Mouse (Mus musculus) megakaryocyte progenitor cell, adult 5-6 weeks (primary cell): Measurements from ENCODE around the gene Sertad2. TPM values are rescaled to one million over a fixed set of nuclear protein-coding genes. Genes with fewer than 3 reads are reported as not detected.
A peak's percentile ranks its signal among the peaks of the same experiment; 100 is the strongest.

ENCODE experiments used
- ATAC-seq: replicated peaks from 2 replicates; pipeline ENCODE4 v1.8.0; 2016; ENCODE audit warnings: mild to moderate bottlenecking, moderate TSS enrichment, inconsistent platforms; ENCODE audit not compliant: poor library complexity
- total RNA-seq, 2 experiments: library from RNA; stranded (forward) in 1 of 2; stranded (reverse) in 1 of 2; fragments of 157-497, 149-512 nt in 1 of 2; fragments of 200-1000 nt in 1 of 2; gene quantifications; 2 replicates each; pipeline versions ENCODE4 v1.2.3 to v1.2.4; 2015 to 2017

The Sertad2 gene
- total RNA-seq, 2 experiments from 2014 or later = 8.8 to 9.4 TPM

- peak; percentile 72 for ATAC-seq
Observed at GRCm38 (mm10) chr11:20592010-20592409, 49.0 kb downstream of the Sertad2 start.

- ATAC-seq = no peak
Observed at GRCm38 (mm10) chr11:20594229-20595201, 51.5 kb downstream of the Sertad2 start.

GRCm38 (mm10) chr11:20603066-20603812 is 60.2 kb downstream of the Sertad2 start:
- no peak for ATAC-seq

GRCm38 (mm10) chr11:20604119-20604518 is 61.1 kb downstream of the Sertad2 start:
- ATAC-seq = no peak

- ATAC-seq = no peak
Observed at GRCm38 (mm10) chr11:20605613-20606012, 62.6 kb downstream of the Sertad2 start.

- ATAC-seq = no peak
Observed at GRCm38 (mm10) chr11:20608442-20608841, 65.4 kb downstream of the Sertad2 start.

- ATAC-seq = no peak
Observed at GRCm38 (mm10) chr11:20613223-20613622, 70.2 kb downstream of the Sertad2 start.

GRCm38 (mm10) chr11:20616103-20616502 is 73.0 kb downstream of the Sertad2 start:
- no peak for ATAC-seq

GRCm38 (mm10) chr11:20627146-20627545 is 84.1 kb downstream of the Sertad2 start:
- no peak for ATAC-seq

- ATAC-seq = no peak
Observed at GRCm38 (mm10) chr11:20628216-20628615, 85.2 kb downstream of the Sertad2 start.

GRCm38 (mm10) chr11:20629700-20630099 is 86.6 kb downstream of the Sertad2 start:
- ATAC-seq = no peak

GRCm38 (mm10) chr11:20631026-20631940 is 88.2 kb downstream of the Sertad2 start:
- ATAC-seq = peak; percentile 68

GRCm38 (mm10) chr11:20631941-20632618 is 89.0 kb downstream of the Sertad2 start:
- ATAC-seq = peak; percentile 62

- peak; percentile 32 for ATAC-seq
Observed at GRCm38 (mm10) chr11:20632619-20632965, 89.5 kb downstream of the Sertad2 start.

GRCm38 (mm10) chr11:20634543-20634942 is 91.5 kb downstream of the Sertad2 start:
- no peak for ATAC-seq

- no peak for ATAC-seq
Observed at GRCm38 (mm10) chr11:20635646-20636045, 92.6 kb downstream of the Sertad2 start.

GRCm38 (mm10) chr11:20636114-20636513 is 93.1 kb downstream of the Sertad2 start:
- peak; percentile 41 for ATAC-seq

- ATAC-seq = no peak
Observed at GRCm38 (mm10) chr11:20637060-20637459, 94.0 kb downstream of the Sertad2 start.

GRCm38 (mm10) chr11:20638841-20639240 is 95.8 kb downstream of the Sertad2 start:
- ATAC-seq = peak; percentile 59

GRCm38 (mm10) chr11:20639918-20640447 is 96.9 kb downstream of the Sertad2 start:
- 0 out of 2 replicates have a peak, but pooled peaks have one; percentile 23 for ATAC-seq
